Mouse (Mus musculus): ENCODE results near the gene Prodh2. TPM values are rescaled to one million over a fixed set of nuclear protein-coding genes. Genes with fewer than 3 reads are reported as not detected.

The Prodh2 gene
- polyA plus RNA-seq, 1 experiment from 2014 or later = 9.9 TPM

GRCm38 (mm10) chr7:30456487-30456886 lies 36.9 kb upstream of the Prodh2 start:
- no peaks in the 10 kb centered on the region for H3K9me3 ChIP-seq (ENCODE audit: control insufficient read depth, low read length)
- no peaks in the 10 kb centered on the region for H3K36me3 ChIP-seq (ENCODE audit: control insufficient read depth, insufficient read depth, low read length)
- no peak overlapping the region for H3K27ac ChIP-seq (ENCODE audit: low read length)
- peaks cover 6% of the 10 kb centered on the region; the same call in 1 of the 2 replicates for H3K4me1 ChIP-seq (ENCODE audit: control insufficient read depth, insufficient read depth, low read length)
- 0% methylated on average over 9 of the region's 9 CpGs for WGBS
- ATAC-seq = no peak
- H3K9ac ChIP-seq (ENCODE audit: low read depth, low read length) = no peak overlapping the region
- H3K4me2 ChIP-seq (ENCODE audit: low read depth, low read length) = peak overlapping the region; percentile 28
- peaks cover 88% of the 10 kb centered on the region for H3K27me3 ChIP-seq (replicated peaks; ENCODE audit: control insufficient read depth, insufficient read depth, low read length)
- H3K4me3 ChIP-seq (ENCODE audit: low read length) = peak overlapping the region; percentile 23; the same call in 1 of the 2 replicates

- Histone ChIP-seq H3K4me3 (ENCODE audit: low read length) (peak overlapping the region; percentile 23), H3K9me3 (ENCODE audit: control insufficient read depth, low read length) (no peaks in the 10 kb centered on the region), H3K36me3 (ENCODE audit: control insufficient read depth, insufficient read depth, low read length) (no peaks in the 10 kb centered on the region), H3K9ac (ENCODE audit: low read depth, low read length) (peak overlapping the region; percentile 10; the same call in 1 of the 2 replicates), H3K4me1 (ENCODE audit: control insufficient read depth, insufficient read depth, low read length) (peaks cover 6% of the 10 kb centered on the region; the same call in 1 of the 2 replicates), H3K4me2 (ENCODE audit: low read depth, low read length) (peak overlapping the region; percentile 28), H3K27me3 (replicated peaks; ENCODE audit: control insufficient read depth, insufficient read depth, low read length) (peaks cover 90% of the 10 kb centered on the region), H3K27ac (ENCODE audit: low read length) (no peak overlapping the region)
- 1% methylated on average over 31 of the region's 31 CpGs for WGBS
- ATAC-seq = no peak
These were observed 36.4 kb upstream of the Prodh2 start for GRCm38 (mm10) chr7:30456911-30457628.

- Histone ChIP-seq H3K36me3 (ENCODE audit: control insufficient read depth, insufficient read depth, low read length) (no peaks in the 10 kb centered on the region), H3K4me2 (ENCODE audit: low read depth, low read length) (peak within 1 kb of the TSS; percentile 28), H3K9me3 (ENCODE audit: control insufficient read depth, low read length) (no peaks in the 10 kb centered on the region), H3K4me3 (ENCODE audit: low read length) (peak within 1 kb of the TSS; percentile 23), H3K9ac (ENCODE audit: low read depth, low read length) (peak within 1 kb of the TSS; percentile 10; the same call in 1 of the 2 replicates), H3K27me3 (replicated peaks; ENCODE audit: control insufficient read depth, insufficient read depth, low read length) (peaks cover 87% of the 10 kb centered on the region), H3K27ac (ENCODE audit: low read length) (peak within 1 kb of the TSS; percentile 23; the same call in 1 of the 2 replicates), H3K4me1 (ENCODE audit: control insufficient read depth, insufficient read depth, low read length) (peaks cover 6% of the 10 kb centered on the region; the same call in 1 of the 2 replicates)
- ATAC-seq = peak; percentile 69
- WGBS = 2% methylated on average over 16 of the region's 16 CpGs
These were observed 35.6 kb upstream of the Prodh2 start, which contains the start of the genes Kirrel2 and Nphs1 for GRCm38 (mm10) chr7:30457629-30458330. Kirrel2 (minus strand) TSS chr7:30457690. Nphs1 (plus strand) TSS chr7:30458315.

GRCm38 (mm10) chr7:30459484-30459883 lies 33.9 kb upstream of the Prodh2 start:
- peaks cover 81% of the 10 kb centered on the region for H3K27me3 ChIP-seq (replicated peaks; ENCODE audit: control insufficient read depth, insufficient read depth, low read length)
- no peak for ATAC-seq
- no peak overlapping the region for H3K4me2 ChIP-seq (ENCODE audit: low read depth, low read length)
- no peak overlapping the region for H3K4me3 ChIP-seq (ENCODE audit: low read length)
- H3K27ac ChIP-seq (ENCODE audit: low read length) = no peak overlapping the region
- H3K36me3 ChIP-seq (ENCODE audit: control insufficient read depth, insufficient read depth, low read length) = no peaks in the 10 kb centered on the region
- no peak overlapping the region for H3K9ac ChIP-seq (ENCODE audit: low read depth, low read length)
- H3K4me1 ChIP-seq (ENCODE audit: control insufficient read depth, insufficient read depth, low read length) = 0 out of 2 replicates have a peak, but pooled peaks cover 4% of the 10 kb centered on the region
- 42% methylated on average over 6 of the region's 6 CpGs for WGBS
- H3K9me3 ChIP-seq (ENCODE audit: control insufficient read depth, low read length) = no peaks in the 10 kb centered on the region

- Histone ChIP-seq H3K4me3 (ENCODE audit: low read length) (no peak overlapping the region), H3K9me3 (ENCODE audit: control insufficient read depth, low read length) (no peaks in the 10 kb centered on the region), H3K27ac (ENCODE audit: low read length) (no peak overlapping the region), H3K36me3 (ENCODE audit: control insufficient read depth, insufficient read depth, low read length) (no peaks in the 10 kb centered on the region), H3K4me1 (ENCODE audit: control insufficient read depth, insufficient read depth, low read length) (no peaks in the 10 kb centered on the region; the same call in 1 of the 2 replicates), H3K9ac (ENCODE audit: low read depth, low read length) (no peak overlapping the region), H3K4me2 (ENCODE audit: low read depth, low read length) (no peak overlapping the region), H3K27me3 (replicated peaks; ENCODE audit: control insufficient read depth, insufficient read depth, low read length) (peaks cover 73% of the 10 kb centered on the region)
- no peak for ATAC-seq
- 38% methylated on average over 7 of the region's 7 CpGs for WGBS
These were observed 29.9 kb upstream of the Prodh2 start for GRCm38 (mm10) chr7:30463568-30463967.

- H3K9ac ChIP-seq (ENCODE audit: low read depth, low read length) = no peak overlapping the region
- H3K4me1 ChIP-seq (ENCODE audit: control insufficient read depth, insufficient read depth, low read length) = no peaks in the 10 kb centered on the region; the same call in 1 of the 2 replicates
- no peak for ATAC-seq
- no peak overlapping the region for H3K4me3 ChIP-seq (ENCODE audit: low read length)
- no peak overlapping the region for H3K4me2 ChIP-seq (ENCODE audit: low read depth, low read length)
- H3K27ac ChIP-seq (ENCODE audit: low read length) = no peak overlapping the region
- no peaks in the 10 kb centered on the region for H3K9me3 ChIP-seq (ENCODE audit: control insufficient read depth, low read length)
- WGBS = 23% methylated on average over 4 of the region's 4 CpGs
- H3K36me3 ChIP-seq (ENCODE audit: control insufficient read depth, insufficient read depth, low read length) = no peaks in the 10 kb centered on the region
- peaks cover 68% of the 10 kb centered on the region for H3K27me3 ChIP-seq (replicated peaks; ENCODE audit: control insufficient read depth, insufficient read depth, low read length)
These were observed 29.4 kb upstream of the Prodh2 start for GRCm38 (mm10) chr7:30463996-30464395.

- Histone ChIP-seq H3K27me3 (replicated peaks; ENCODE audit: control insufficient read depth, insufficient read depth, low read length) (peaks cover 60% of the 10 kb centered on the region), H3K4me1 (ENCODE audit: control insufficient read depth, insufficient read depth, low read length) (no peaks in the 10 kb centered on the region; the same call in 1 of the 2 replicates), H3K4me3 (ENCODE audit: low read length) (no peak overlapping the region), H3K36me3 (ENCODE audit: control insufficient read depth, insufficient read depth, low read length) (no peaks in the 10 kb centered on the region), H3K9me3 (ENCODE audit: control insufficient read depth, low read length) (no peaks in the 10 kb centered on the region), H3K9ac (ENCODE audit: low read depth, low read length) (no peak overlapping the region), H3K27ac (ENCODE audit: low read length) (no peak overlapping the region), H3K4me2 (ENCODE audit: low read depth, low read length) (no peak overlapping the region)
- WGBS = 11% methylated on average over 6 of the region's 6 CpGs
- ATAC-seq = no peak
These were observed 28.6 kb upstream of the Prodh2 start for GRCm38 (mm10) chr7:30464816-30465300.

GRCm38 (mm10) chr7:30472411-30472810 lies 21.0 kb upstream of the Prodh2 start:
- H3K4me3 ChIP-seq (ENCODE audit: low read length) = no peak overlapping the region
- 0 out of 2 replicates have a peak, but pooled peaks cover under 1% of the 10 kb centered on the region for H3K4me1 ChIP-seq (ENCODE audit: control insufficient read depth, insufficient read depth, low read length)
- H3K9me3 ChIP-seq (ENCODE audit: control insufficient read depth, low read length) = no peaks in the 10 kb centered on the region
- H3K27ac ChIP-seq (ENCODE audit: low read length) = no peak overlapping the region
- peaks cover 3% of the 10 kb centered on the region; the same call in 1 of the 2 replicates for H3K27me3 ChIP-seq (replicated peaks; ENCODE audit: control insufficient read depth, insufficient read depth, low read length)
- WGBS = 56% methylated on average over 5 of the region's 5 CpGs
- no peak for ATAC-seq
- no peak overlapping the region for H3K4me2 ChIP-seq (ENCODE audit: low read depth, low read length)
- no peaks in the 10 kb centered on the region for H3K36me3 ChIP-seq (ENCODE audit: control insufficient read depth, insufficient read depth, low read length)
- H3K9ac ChIP-seq (ENCODE audit: low read depth, low read length) = no peak overlapping the region

- Histone ChIP-seq H3K9me3 (ENCODE audit: control insufficient read depth, low read length) (no peaks in the 10 kb centered on the region), H3K9ac (ENCODE audit: low read depth, low read length) (no peak overlapping the region), H3K27ac (ENCODE audit: low read length) (peak overlapping the region; percentile 34; the same call in 1 of the 2 replicates), H3K27me3 (replicated peaks; ENCODE audit: control insufficient read depth, insufficient read depth, low read length) (no peaks in the 10 kb centered on the region), H3K4me1 (ENCODE audit: control insufficient read depth, insufficient read depth, low read length) (peaks cover 8% of the 10 kb centered on the region), H3K36me3 (ENCODE audit: control insufficient read depth, insufficient read depth, low read length) (no peaks in the 10 kb centered on the region), H3K4me3 (ENCODE audit: low read length) (no peak overlapping the region), H3K4me2 (ENCODE audit: low read depth, low read length) (no peak overlapping the region)
- 47% methylated on average over 4 of the region's 4 CpGs for WGBS
- peak; percentile 94 for ATAC-seq
These were observed 18.4 kb upstream of the Prodh2 start for GRCm38 (mm10) chr7:30474999-30475398.
